Mouse (Mus musculus) cerebellum, adult 8-10 months (tissue): ENCODE data around the gene Eea1.
"Not testable (repeated sequence)": the region's sequence is repeated elsewhere in the genome, so short reads cannot be mapped to it uniquely, and the experiment has no call there.

Experiments used
- DNase-seq: peaks from one replicate; pipeline ENCODE4 v3.0.0; 2022

The Eea1 gene

DNA sequence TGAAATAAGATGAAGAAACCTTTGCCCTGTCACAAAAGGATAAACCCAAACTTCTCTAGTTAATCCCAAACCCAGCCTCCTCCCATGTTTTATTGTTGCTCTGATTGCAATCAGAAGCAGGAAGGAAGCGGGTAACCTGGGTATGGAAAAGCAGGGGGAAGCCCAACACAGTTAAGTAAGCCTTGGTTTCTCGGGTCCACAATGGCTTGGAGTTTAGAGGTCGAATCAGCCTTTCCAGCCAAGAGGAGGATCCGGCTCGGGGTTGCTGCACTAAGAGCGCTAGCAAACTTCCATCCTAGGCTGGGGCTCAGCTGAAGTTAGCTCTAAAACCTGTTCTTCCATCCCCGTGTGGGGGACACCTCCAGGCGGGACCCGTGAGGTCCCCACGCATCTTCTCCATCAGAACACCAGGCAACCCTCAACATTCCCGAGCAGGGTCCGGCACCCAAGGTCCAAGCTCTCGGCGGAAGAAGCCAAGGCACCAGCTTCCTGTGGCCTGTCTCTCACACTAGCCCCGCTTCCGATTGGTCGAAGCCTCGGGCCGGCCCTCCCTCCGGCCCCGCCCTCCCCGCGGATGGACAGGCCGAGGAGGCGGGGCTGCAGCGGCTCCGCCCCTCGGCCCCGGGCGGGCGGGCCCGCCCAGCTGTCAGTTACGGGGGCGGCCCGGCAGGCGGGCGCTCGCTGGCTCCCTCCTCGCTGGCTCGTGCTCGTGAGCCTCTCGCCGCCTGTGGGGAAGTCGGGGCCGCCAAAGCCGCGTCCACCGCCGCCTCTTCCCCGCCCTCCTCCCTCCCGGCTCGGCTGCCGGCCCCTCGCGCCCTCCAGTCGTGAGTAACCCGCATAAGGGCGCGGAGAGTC lies at the start of gene Eea1:
TSS of gene Eea1 (plus strand) at position 605 of the 855 bp plus-strand sequence.
- DNase-seq = peak; percentile 87

DNA sequence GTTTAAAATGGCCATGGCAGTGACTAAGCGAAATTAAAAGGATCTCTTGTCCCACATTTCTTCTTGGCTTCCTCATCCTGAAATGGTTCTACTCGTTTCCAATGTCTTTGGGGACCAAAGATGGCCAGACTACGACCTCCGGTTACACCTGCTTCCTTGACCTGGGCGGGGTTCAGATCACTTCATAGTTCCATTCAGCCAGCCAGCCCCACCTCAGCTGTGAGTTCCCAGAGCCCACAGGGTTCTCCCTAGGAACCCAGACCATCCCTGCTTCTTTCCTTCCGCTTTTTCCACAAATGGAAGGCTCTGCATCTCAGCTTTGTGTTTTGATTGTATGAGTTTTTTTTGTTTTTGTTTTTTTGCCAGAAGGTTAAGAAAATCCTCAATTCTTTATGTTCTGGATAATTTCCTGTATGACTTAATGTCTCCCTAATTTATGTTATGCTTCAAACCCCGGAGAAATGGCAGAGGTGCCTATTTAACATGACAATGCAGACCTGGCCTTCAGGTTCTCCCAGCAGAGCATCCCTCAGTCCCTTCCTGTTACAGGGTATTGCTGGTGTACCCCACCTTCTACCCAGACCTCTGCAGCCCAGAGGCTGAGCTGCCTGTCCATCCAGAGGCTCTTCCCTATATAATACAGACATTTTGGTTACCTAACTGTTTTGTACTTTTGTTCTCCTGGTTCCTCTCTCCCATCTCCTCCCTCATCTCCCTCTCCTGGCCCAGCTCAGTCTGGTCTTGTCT lies 49.1 kb upstream of the Eea1 start:
- no peak for DNase-seq

DNA sequence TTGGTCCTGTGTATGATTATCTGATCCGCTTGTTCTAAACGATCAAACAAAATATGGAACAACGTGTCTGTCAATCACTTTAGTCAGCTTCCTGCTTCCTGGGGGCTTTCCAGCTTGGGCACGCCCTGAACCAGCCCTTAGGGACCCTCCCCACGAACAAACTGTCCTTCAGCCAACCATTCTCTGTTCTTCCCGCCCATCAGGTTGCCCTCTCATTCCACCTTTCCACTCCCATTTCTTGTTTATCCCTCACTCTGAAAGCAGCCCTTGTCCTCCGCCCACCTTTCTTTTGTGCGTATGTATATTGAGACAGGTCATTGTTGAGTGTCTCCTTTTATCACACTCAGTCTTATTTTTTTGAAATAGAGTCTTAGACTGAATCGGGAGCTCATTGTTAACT lies 48.3 kb upstream of the Eea1 start:
- no peak for DNase-seq

DNA sequence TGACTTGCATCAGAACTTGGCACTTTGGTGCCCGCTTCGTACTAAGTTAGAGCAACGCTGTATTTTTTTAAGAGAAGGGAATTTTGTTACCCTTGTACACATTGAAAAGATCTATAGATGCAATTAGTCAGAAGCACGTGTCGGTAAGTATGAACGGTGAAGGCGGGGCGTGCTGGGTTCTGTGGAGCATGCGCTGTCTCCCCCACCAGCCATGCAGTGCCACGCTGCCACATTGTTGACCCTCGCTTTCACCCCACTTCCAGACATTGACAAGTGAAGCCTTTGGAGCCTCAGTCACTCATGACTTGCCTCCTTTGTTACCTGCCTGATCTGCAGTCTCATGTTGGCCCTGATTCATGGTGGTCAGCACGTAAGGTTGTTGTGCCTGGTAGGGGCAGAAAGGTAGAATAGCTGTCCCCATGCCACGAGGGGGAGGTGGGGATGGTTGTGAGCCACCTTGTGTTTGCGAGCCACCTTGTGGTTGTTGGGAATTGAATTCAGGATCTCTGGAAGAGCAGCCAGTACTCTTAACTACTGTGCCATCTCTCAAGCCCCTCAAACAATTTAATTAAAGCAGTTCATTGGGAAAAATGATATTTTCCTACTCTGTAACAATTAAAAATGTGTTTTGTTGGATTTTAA lies 47.0 kb upstream of the Eea1 start:
- no peak for DNase-seq

GRCm38 (mm10) chr10:95894036-95894855 lies 46.2 kb upstream of the Eea1 start:
- DNase-seq = no peak

DNA sequence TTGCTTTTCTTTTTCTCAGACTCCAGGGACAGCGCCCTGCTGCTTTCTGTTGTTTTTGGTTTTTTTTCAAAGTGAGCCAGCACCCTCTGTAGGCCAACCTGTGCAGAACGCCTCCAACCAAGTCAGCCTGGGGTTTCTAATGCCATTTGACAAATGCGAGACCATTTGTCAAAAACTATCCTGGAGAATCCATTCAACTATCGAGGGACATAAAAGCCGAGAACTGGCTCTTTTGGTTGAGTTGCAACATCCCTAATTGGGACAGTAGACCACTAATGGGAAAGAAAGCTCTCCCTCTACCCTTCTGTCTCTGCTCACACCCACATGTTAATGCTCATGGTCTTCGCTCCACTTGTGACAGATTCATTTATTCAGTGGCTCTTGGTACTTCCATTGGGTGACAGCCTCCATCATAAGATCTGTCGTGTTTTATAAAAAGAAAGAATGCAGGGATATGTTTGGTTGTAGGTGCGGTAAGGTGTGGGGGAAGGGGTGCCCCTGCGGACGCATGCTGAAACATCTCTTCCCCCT lies 45.5 kb upstream of the Eea1 start:
- DNase-seq = peak; percentile 62

GRCm38 (mm10) chr10:95898471-95899154 lies 41.8 kb upstream of the Eea1 start:
- DNase-seq = no peak

- no peak for DNase-seq
Measured at GRCm38 (mm10) chr10:95904668-95905067, 35.8 kb upstream of the Eea1 start.

DNA sequence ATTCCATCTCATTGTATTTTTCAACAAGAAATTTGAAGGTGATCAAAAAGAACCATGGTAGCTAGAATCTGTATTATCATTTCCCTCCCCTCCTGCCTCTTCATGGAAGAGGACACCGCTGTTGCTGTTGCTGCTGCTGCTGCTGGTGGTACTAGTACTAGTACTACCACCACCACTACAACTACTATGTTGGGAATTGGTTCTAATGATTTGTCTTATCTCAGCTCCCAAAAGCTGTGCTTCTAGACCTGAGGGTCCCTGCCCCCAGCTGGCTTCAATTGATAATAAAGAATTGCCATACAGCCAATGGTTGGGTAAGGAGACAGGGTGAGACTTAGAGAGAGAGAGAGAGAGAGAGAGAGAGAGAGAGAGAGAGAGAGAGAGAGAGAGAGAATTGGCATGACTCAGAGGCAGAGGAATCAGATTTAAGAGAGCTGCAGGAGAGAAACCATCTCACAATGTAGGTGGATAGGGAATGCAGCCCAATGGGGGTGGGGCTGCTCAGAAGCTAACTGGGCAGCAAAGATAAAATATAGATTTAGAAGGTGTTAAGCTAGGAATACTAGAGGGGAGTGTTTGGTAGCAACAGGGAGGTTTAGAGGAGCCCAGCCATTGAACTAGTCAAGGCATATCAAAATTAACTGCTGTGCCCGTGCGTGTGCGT lies 31.1 kb upstream of the Eea1 start:
- DNase-seq = no peak

GRCm38 (mm10) chr10:95911016-95911415 lies 29.4 kb upstream of the Eea1 start:
- DNase-seq = no peak

- no peak for DNase-seq
Measured at GRCm38 (mm10) chr10:95914434-95915174, 25.8 kb upstream of the Eea1 start.

DNA sequence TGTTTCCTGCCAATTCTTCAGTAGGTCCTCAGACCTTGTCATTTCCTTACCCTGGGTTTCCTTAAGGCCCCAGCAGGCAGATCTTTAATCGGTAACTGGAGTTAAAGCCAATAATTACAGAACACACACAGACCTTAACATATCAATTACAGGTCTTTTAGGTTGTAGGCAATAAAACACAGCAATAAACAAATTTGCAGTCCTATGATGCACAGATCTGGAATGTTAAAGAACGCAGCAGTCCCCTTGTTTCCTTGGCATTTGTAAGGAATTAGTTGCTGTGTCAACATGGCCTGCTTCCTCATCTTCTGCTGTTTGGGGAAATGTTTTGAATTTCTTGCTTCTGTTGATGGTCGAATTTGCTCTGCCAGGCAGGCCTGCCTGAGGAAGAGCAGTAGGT lies 21.7 kb upstream of the Eea1 start:
- no peak for DNase-seq

GRCm38 (mm10) chr10:95923263-95924217 lies 16.9 kb upstream of the Eea1 start:
- no peak for DNase-seq

GRCm38 (mm10) chr10:95933631-95934030 lies 6.8 kb upstream of the Eea1 start:
- DNase-seq = not testable (repeated sequence)

DNA sequence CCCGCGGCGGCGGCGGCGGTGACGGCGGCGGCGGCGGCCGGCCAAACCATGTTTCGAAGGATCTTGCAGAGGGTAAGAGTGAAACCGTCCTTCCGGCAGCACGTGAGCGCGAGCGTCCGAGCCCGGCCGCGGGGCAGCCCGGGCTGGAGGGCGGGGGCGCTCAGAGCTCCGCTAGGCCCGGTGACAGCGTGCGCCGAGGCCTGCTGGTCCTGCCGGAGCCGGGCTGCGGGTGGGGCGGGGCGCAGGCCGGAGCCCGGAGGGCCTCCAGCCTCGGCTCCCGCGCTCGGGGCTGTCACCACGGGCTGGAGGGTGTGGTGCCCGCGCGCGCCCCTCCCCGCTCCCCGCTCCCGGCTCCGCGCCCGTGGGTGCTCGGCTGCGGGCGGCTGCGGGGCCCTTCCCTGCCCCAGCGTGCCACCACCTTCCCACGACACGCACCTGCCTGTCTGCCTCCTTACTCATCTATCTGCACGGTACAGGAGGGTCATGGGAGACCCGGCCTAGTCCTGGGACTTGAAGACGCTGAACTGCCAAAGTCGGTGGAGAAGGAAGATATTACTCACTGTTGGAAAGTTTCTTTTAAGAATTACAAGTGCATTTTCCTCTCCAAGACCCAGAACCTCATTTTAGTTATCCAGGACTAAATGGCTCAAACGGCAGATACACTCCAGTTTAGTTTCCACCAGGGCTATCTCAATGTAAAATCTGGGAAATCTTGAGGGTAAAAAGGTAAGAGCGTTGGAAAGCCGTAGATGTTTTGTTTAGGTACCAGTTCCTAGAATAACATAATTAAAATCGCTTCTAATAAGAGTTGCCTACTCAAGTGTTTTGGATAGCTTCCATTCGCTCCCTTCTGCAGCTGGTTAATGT lies 684 bp downstream of the Eea1 start:
- DNase-seq = no peak

- no peak for DNase-seq
Measured at GRCm38 (mm10) chr10:95941768-95942425, 1.4 kb downstream of the Eea1 start.

- DNase-seq = no peak
Measured at GRCm38 (mm10) chr10:95945086-95945485, 4.6 kb downstream of the Eea1 start.

- no peak for DNase-seq
Measured at GRCm38 (mm10) chr10:95949410-95949809, 9.0 kb downstream of the Eea1 start.
